Mouse (Mus musculus) heart, adult 18-20 months (tissue): ENCODE measurements around the gene Tmem265. TPM values are rescaled to one million over a fixed set of nuclear protein-coding genes. Genes with fewer than 3 reads are reported as not detected.

ENCODE experiments used
- total RNA-seq, 2 experiments: library from RNA; stranded (reverse); gene quantifications; 2 replicates each; pipeline ENCODE4 v1.2.3; 2021

The Tmem265 gene
- total RNA-seq, 2 experiments from 2014 or later, result not detected

Other genes starting within 250 kb of the Tmem265 start
- 10 to 100 TPM; 35.9 to 42.9 TPM for gene Zfp768, start 215.8 kb upstream of the Tmem265 start, total RNA-seq
- 1 to 10 TPM; 3.4 to 5.1 TPM for gene Zfp747, start 185.3 kb upstream of the Tmem265 start, total RNA-seq
- gene 9130019O22Rik, start 174.2 kb upstream of the Tmem265 start, total RNA-seq, result 1 to 10 TPM; 1.6 to 1.7 TPM
- 1 to 10 TPM; 3.4 to 3.7 TPM for gene E430018J23Rik, start 167.8 kb upstream of the Tmem265 start, total RNA-seq
- 1 to 10 TPM; 2.4 to 3.3 TPM for gene Zfp764, start 154.6 kb upstream of the Tmem265 start, total RNA-seq
- gene Zfp688, start 139.3 kb upstream of the Tmem265 start, total RNA-seq, result 1 to 10 TPM; 1.7 to 2.4 TPM
- gene Zfp689, start 112.2 kb upstream of the Tmem265 start, total RNA-seq, result 1 to 10 TPM; 1.3 TPM
- gene Prr14, start 101.8 kb upstream of the Tmem265 start, total RNA-seq, result 10 to 100 TPM; 21.1 to 22.2 TPM
- gene Fbrs, start 82.2 kb upstream of the Tmem265 start, total RNA-seq, result 10 to 100 TPM; 24.2 to 31.1 TPM
- 10 to 100 TPM; 47.1 to 56.4 TPM for gene Srcap, start 49.4 kb upstream of the Tmem265 start, total RNA-seq
- gene Gm42715, start 41.8 kb upstream of the Tmem265 start, total RNA-seq, result 10 to 100 TPM in 1 of 2 experiments, 1 to 10 TPM in 1; 9.7 to 11.4 TPM
- 10 to 100 TPM; 14.9 to 16.4 TPM for gene Phkg2, start 11.9 kb downstream of the Tmem265 start, total RNA-seq
- 10 to 100 TPM; 12.6 to 15.4 TPM for gene Ccdc189, start 27.2 kb downstream of the Tmem265 start, total RNA-seq
- gene Rnf40, start 27.4 kb downstream of the Tmem265 start, total RNA-seq, result 10 to 100 TPM; 41.0 to 42.8 TPM
- 10 to 100 TPM; 16.5 TPM for gene Zfp629, start 54.4 kb downstream of the Tmem265 start, total RNA-seq
- gene Bcl7c, start 147.5 kb downstream of the Tmem265 start, total RNA-seq, result 10 to 100 TPM; 34.1 to 35.4 TPM
- 1 to 10 TPM; 8.8 to 9.7 TPM for gene Ctf1, start 151.3 kb downstream of the Tmem265 start, total RNA-seq
- not detected for gene Ctf2, start 170.8 kb downstream of the Tmem265 start, total RNA-seq
- 1 to 10 TPM; 3.3 to 4.0 TPM for gene Fbxl19, start 183.2 kb downstream of the Tmem265 start, total RNA-seq
- gene Orai3, start 208.4 kb downstream of the Tmem265 start, total RNA-seq, result 10 to 100 TPM; 20.5 to 26.4 TPM
- gene Setd1a, start 215.3 kb downstream of the Tmem265 start, total RNA-seq, result 10 to 100 TPM; 15.8 to 19.5 TPM
- 1 to 10 TPM; 2.5 to 2.6 TPM for gene Gm49388, start 224.2 kb downstream of the Tmem265 start, total RNA-seq
- gene Hsd3b7, start 239.2 kb downstream of the Tmem265 start, total RNA-seq, result 10 to 100 TPM; 10.8 to 13.9 TPM